In the genomic region with DNA sequence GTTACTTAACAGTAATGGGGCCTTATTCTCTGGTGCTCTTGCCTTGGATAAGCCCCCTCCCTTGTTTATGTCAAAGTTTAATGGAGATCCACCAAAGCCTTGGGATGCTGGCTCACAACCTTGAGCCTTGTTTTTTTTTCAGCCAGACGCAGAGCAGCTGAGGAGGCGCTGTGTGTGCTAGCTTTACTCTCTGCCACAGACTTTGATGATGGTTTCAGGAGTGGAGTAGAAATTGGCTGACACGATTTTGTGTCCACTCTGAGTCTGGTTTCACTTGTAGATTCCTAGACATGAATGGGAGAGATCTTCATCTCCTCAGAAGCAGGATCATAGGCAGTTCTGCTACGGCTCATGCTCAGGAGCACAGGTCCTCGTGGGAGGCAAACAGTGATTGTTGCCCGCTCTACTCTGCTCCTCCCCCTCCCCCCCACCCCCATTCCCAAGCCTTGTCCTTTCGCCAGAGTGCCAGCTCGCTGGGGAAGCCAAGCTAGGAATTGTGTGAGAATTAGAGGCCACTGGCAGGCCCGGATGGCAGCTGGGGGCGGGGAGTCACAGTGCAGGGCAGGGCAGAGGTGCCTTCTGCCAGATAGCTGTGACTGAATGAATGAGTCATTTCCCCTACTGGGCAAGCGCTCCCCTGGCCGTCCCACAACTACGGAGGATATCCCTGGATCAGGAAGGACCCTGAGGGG, we compare ENCODE assay signal across 7 mouse cellular contexts. TPM values are rescaled to one million over a fixed set of nuclear protein-coding genes. Genes with fewer than 3 reads are reported as not detected.
DNase-seq lines count a peak whose midpoint lies in the region; ATAC-seq and TF ChIP-seq lines count a peak whose summit lies in the region.

No protein-coding gene starts in this region.

- peak; percentile 71 for DNase-seq in adipocyte (ENCODE audit: low spot score)
- DNase-seq in cerebellum, postnatal 10 days: peak; percentile 73 to 83
- peak; percentile 68 for DNase-seq in gastrocnemius, postnatal 14 days
- peak; percentile 35 for DNase-seq in hindbrain, postnatal 0 days (ENCODE audit: low spot score)
- DNase-seq in liver, embryonic 14.5 days (ENCODE audit: low read depth in 3 of 3, low spot score in 3 of 3): no peak
- DNase-seq in neural tube, embryonic 10.5 days (ENCODE audit: extremely low spot score, low spot score): peak; percentile 45

- no peak for TF ChIP-seq EP300 in liver, embryonic 14.5 days (IDR thresholded peaks at IDR 0.05; ENCODE audit: low read depth)

- WGBS in hindbrain, postnatal 0 days: 2% methylated on average over 13 of the region's 13 CpGs
- WGBS in liver, embryonic 14.5 days (ENCODE audit: insufficient replicate concordance): 5% methylated on average over 13 of the region's 13 CpGs

- H3K4me2 ChIP-seq in hindbrain, postnatal 0 days (ENCODE audit: low read depth, low read length): peak overlapping the region; percentile 98
- H3K4me2 ChIP-seq in liver, embryonic 14.5 days (ENCODE audit: low read depth): peak overlapping the region; percentile 62

- ATAC-seq in hindbrain, postnatal 0 days: peak; percentile 64
- peak; percentile 74; the same call in 1 of the 2 replicates for ATAC-seq in liver, embryonic 14.5 days (ENCODE audit: insufficient read depth)
- no peak for ATAC-seq in erythroid progenitor cell, adult 5-6 weeks (replicated peaks; ENCODE audit: low FRiP score, poor library complexity, severe bottlenecking)

- intact Hi-C loops in gastrocnemius, postnatal 14 days (cut with DNase I; ENCODE audit: low total_unique reads): no loop called here

- no peak overlapping the region for H3K9ac ChIP-seq in hindbrain, postnatal 0 days (replicated peaks; ENCODE audit: low read length)
- H3K9ac ChIP-seq in liver, embryonic 14.5 days (replicated peaks): no peak overlapping the region

- no peaks in the 10 kb centered on the region for H3K36me3 ChIP-seq in hindbrain, postnatal 0 days (ENCODE audit: insufficient read depth, low read length)
- H3K36me3 ChIP-seq in liver, embryonic 14.5 days (replicated peaks; ENCODE audit: control insufficient read depth, insufficient read depth, low read depth): no peaks in the 10 kb centered on the region

- H3K4me3 ChIP-seq in hindbrain, postnatal 0 days (ENCODE audit: low read length): peak overlapping the region; percentile 44
- peak overlapping the region in 1 of 2 experiments; percentile 32; a peak in 1 of 4 replicates for H3K4me3 ChIP-seq in liver, embryonic 14.5 days (ENCODE audit: insufficient read depth in 1 of 2, low read depth in 2 of 2, low read length in 2 of 2)

- H3K27ac ChIP-seq in hindbrain, postnatal 0 days: no peak overlapping the region; the same call in 1 of the 2 replicates
- no peak overlapping the region for H3K27ac ChIP-seq in liver, embryonic 14.5 days

- TF ChIP-seq CTCF in hindbrain, postnatal 0 days (IDR thresholded peaks at IDR 0.05; ENCODE audit: low read depth): no peak
- no peak for TF ChIP-seq CTCF in liver, embryonic 14.5 days (IDR thresholded peaks at IDR 0.05; ENCODE audit: low read depth)

- H3K9me3 ChIP-seq in hindbrain, postnatal 0 days (ENCODE audit: low read length): no peaks in the 10 kb centered on the region
- no peaks in the 10 kb centered on the region for H3K9me3 ChIP-seq in liver, embryonic 14.5 days (ENCODE audit: control insufficient read depth, low read length)

- H3K27me3 ChIP-seq in hindbrain, postnatal 0 days (ENCODE audit: insufficient read depth, low read length): peaks cover 9% of the 10 kb centered on the region; the same call in 1 of the 2 replicates
- peaks cover 24% of the 10 kb centered on the region for H3K27me3 ChIP-seq in liver, embryonic 14.5 days (ENCODE audit: control insufficient read depth, insufficient read depth, low read length)

- peaks cover 6% of the 10 kb centered on the region for H3K4me1 ChIP-seq in hindbrain, postnatal 0 days (ENCODE audit: insufficient read depth, low read length)
- H3K4me1 ChIP-seq in liver, embryonic 14.5 days (replicated peaks; ENCODE audit: control insufficient read depth in 2 of 2, insufficient read depth in 2 of 2, low read length in 1 of 2): peaks cover 0 to 11% of the 10 kb centered on the region in 2 experiments; a peak in 2 of 4 replicates

RNA-seq across cellular contexts. Expression of gene Upp1, which starts 0.4 kb away (rescaled TPM):
- total RNA-seq in gastrocnemius, postnatal 14 days (2021): 1 to 10 TPM; 1.1 to 1.3 TPM
- total RNA-seq in hindbrain, postnatal 0 days (2014; rRNA removed): 4.3 and 6.5 TPM in 2 replicates
- 5.1 and 6.3 TPM in 2 replicates for polyA plus RNA-seq in hindbrain, postnatal 0 days (2015; fragmentation: Nextera tagmentation; extraction: Ambion mirVana)
- 1.1 TPM in 2 replicates for polyA plus RNA-seq in liver, embryonic 14.5 days (2012; rRNA removed)
- 1.4 and 1.8 TPM in 2 replicates for polyA plus RNA-seq in liver, embryonic 14.5 days (2014; fragmentation: Nextera tagmentation; extraction: Ambion mirVana)
- not detected in 2 replicates for total RNA-seq in erythroid progenitor cell, adult 5-6 weeks (2015; ENCODE audit: low replicate concordance)
- total RNA-seq in erythroid progenitor cell, adult 5-6 weeks (2017; ENCODE audit: low replicate concordance): not detected in 2 replicates

Comparison
In these comparisons a context has a peak if more than half of its experiments do, and no peak if none do; other contexts are left out.
1. DNase-seq: peak in adipocyte (single experiment), cerebellum, postnatal 10 days (2 of 2), gastrocnemius, postnatal 14 days (single experiment), hindbrain, postnatal 0 days (single experiment) and neural tube, embryonic 10.5 days (single experiment); none in liver, embryonic 14.5 days (0 of 3).